In the genomic region with DNA sequence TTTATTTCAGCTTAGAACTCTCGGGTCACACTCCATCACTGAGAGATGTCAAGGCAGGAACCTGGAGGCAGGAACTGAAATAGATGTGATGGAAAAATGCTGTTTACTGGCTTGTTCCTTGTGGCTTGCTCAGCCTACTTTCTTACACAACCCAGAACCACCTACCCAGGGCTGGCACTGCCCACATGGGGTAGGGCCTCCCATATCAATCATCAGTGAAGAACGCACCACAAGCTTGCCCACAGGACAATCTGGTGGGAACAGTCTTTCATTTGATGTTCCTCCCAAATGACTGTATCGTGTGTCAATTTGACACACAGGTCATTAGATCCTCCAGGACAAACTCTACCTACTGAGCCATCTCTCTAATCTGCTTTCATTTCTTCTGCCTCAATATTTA, we compare ENCODE assay signal across 17 mouse cellular contexts.
"Had no signal": no experiment of that assay in that cellular context is flagged by ENCODE, and none has a peak within 500 bp of the region (broad histone marks: within the 10 kb centered on the region; RNA-seq: fewer than 3 reads in every experiment).

No protein-coding gene starts in this region.

- H3K36me3 ChIP-seq: midbrain, embryonic 12.5 days; midbrain, embryonic 15.5 days; neural tube, embryonic 12.5 days; neural tube, embryonic 15.5 days had no signal

- H3K9ac ChIP-seq: liver, embryonic 14.5 days; liver, postnatal 0 days; lung, embryonic 14.5 days; midbrain, embryonic 12.5 days; midbrain, embryonic 15.5 days; neural tube, embryonic 12.5 days; neural tube, embryonic 15.5 days had no signal

- H3K9me3 ChIP-seq: midbrain, embryonic 12.5 days; midbrain, embryonic 15.5 days; neural tube, embryonic 12.5 days; neural tube, embryonic 15.5 days had no signal

- H3K4me1 ChIP-seq: midbrain, embryonic 15.5 days; neural tube, embryonic 12.5 days had no signal

- H3K27me3 ChIP-seq: midbrain, embryonic 12.5 days; midbrain, embryonic 15.5 days; neural tube, embryonic 12.5 days; neural tube, embryonic 15.5 days had no signal

- H3K4me2 ChIP-seq: lung, embryonic 14.5 days; midbrain, embryonic 12.5 days; midbrain, embryonic 15.5 days; neural tube, embryonic 12.5 days; neural tube, embryonic 15.5 days had no signal

- H3K4me3 ChIP-seq: layer of hippocampus, adult 2 months; midbrain, embryonic 12.5 days; midbrain, embryonic 15.5 days; neural tube, embryonic 12.5 days; neural tube, embryonic 15.5 days had no signal

- DNase-seq: kidney, adult 2 months; kidney, postnatal 25 days; layer of hippocampus, adult 9-11 months; liver, postnatal 0 days; lung, embryonic 14.5 days; retina, postnatal 1 day; thymus, adult 18-20 months; thymus, postnatal 36 days had no signal

- ATAC-seq: liver, postnatal 0 days; lung, postnatal 0 days; midbrain, embryonic 15.5 days had no signal

- H3K27ac ChIP-seq: kidney, postnatal 0 days; layer of hippocampus, adult 2 months; liver, embryonic 14.5 days; macrophage; midbrain, embryonic 12.5 days; midbrain, embryonic 15.5 days; neural tube, embryonic 12.5 days; neural tube, embryonic 15.5 days had no signal
